Mouse (Mus musculus): ENCODE results near the gene G3bp1.
A peak's percentile ranks its signal among the peaks of the same experiment; 100 is the strongest.

The G3bp1 gene

DNA sequence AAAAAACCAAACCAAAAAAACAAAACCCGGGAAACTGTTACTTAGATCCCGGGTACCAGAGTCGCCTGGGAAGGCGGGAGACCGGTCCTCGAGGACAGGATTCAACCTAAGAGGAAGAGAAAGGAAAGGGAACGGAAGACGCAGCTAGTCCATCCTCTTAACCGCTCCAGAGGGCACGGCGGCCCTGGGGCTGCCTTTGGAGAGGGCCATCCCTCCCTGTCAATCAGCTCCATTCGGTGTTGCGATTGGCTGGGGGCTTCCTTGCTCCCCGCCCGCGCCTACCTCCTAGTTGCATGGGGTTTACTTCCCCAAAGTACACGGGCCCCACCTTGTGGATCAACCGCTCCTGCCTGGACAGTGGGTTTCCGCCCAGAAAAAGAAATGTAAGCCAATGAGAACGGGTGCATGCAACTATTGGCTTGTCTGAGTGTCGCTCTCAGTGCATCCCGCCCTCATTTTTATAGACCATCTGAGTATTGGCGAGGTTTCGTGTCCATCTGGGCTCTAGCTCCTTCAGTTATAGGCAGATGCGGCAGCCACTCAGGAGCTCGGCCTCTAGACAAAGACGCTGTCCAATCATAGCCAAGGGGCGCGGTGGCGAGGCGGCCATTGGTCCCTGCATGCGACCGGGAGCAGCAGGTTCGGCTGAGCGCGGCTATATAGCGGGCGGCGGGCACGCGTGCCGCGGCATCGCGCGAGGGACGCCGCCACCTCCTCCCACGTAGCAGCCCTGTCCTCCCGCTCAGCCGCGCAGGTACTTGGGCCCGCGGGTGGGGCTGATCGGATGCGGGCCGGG is at the start of gene G3bp1:
Gene G3bp1, plus strand, starts transcription at position 638 of the 796 bp plus-strand sequence.
- DNase-seq (ENCODE audit: low read depth, low spot score): peak; percentile 100

DNA sequence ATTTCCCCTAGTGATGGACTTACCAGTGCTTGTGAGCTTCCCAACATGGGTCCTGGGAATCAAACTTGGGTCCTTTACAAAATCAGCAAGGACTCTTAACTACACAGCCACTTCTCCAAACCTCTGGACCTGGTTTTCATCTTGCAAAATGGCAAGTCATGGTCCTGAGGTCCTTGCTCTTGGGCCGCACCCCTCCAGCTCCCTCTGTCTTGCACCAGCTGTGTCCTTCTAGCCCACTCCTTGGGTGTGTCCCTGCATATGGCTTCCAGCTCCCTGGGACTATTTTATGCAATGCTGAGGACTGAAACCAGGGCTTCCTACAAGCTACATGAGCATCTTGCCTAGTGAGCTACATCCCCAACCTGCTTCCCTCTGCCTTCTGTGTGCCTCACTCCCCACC is 46.5 kb upstream of the G3bp1 start, which contains the start of gene Sparc:
Gene Sparc, minus strand, starts transcription at position 206 of the 400 bp plus-strand sequence.
- DNase-seq (ENCODE audit: low read depth, low spot score): no peak

DNA sequence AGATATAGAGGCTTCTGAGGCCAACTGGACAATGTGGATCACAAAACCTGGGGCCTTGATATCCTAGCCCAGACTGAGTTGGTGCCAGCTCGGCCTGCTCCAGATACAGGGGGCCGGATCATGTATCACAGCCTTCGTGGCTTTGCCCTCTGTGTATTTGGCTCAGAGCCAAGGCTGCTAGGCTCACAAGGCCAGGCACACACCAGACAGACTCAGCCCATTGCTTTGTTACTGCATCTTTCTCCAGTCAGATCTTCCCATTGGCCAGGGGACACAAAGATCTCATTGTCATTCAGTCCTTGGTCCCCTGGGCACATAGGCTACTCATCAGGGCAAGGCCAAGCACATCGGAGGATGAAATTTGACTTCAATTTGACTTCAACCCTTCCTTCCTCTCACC is 45.7 kb upstream of the G3bp1 start:
- no peak for DNase-seq (ENCODE audit: low read depth, low spot score)

DNA sequence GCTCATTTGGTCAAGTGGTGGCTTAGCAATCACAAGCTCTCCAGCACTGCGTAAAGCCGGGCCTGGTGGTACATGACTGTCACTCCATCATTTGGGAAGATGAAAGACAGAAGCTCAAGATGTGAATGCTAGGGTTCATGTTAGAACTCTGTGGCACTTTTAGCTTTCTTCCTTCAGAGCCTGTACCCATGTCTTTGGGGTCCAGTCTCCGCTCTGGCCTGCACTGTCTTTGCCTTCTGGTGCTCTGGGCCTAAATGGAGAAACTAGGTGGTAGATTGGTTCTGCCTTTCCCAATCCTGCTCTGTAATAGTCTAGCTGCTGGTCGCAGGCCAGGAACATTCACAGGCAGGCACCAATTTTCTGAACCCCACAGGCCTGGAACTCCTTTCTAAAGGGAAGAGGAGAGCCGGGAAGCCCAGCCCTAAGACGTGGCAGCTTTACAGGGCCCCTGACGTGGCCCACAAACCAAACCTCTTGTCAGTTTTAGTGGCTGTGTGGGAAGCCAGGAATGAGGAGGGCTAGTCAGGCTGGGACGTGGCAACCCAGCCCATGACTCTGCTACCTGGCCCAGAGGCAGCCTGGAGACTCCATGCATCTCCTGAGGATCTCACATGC is 44.6 kb upstream of the G3bp1 start:
- no peak for DNase-seq (ENCODE audit: low read depth, low spot score)

DNA sequence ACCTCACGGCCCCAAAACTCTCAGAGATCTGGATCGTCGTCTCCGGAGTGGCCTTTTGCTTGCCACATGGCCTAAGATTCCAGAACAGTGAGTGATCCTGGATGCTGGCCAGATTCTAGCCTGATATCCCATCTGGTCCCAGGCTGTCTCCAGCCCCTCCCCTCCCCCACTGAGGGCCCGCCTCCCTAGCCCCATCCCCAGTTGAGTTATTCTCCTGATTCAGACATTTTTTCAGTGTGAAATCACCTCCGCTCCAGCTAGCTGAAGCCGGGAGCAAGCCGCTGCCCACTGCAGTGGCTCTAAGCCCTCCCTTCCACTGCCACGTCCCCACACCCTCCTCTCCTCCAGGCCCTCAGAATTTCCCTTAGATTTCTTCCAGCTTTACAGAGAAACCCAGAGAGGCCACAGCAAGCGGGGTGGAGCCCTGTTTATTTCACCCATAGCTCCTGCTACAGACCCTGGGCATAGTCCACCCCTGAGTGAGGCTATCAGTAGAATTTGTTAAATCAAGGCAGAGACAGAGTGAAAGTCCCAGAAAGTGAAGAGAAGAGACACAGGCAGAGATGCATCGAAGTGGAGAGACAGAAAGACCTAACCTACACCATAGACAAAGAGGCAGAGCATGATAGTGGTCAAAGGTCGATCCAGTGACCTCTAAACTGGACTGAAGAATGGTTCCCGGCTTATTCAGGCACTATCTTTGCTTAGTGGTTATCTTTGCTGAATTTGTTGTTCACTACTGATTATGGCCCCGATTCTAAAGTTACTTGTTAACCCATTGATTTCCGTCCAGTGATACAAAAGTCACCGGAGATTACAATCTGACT is 41.1 kb upstream of the G3bp1 start:
- no peak for DNase-seq (ENCODE audit: low read depth, low spot score)

DNA sequence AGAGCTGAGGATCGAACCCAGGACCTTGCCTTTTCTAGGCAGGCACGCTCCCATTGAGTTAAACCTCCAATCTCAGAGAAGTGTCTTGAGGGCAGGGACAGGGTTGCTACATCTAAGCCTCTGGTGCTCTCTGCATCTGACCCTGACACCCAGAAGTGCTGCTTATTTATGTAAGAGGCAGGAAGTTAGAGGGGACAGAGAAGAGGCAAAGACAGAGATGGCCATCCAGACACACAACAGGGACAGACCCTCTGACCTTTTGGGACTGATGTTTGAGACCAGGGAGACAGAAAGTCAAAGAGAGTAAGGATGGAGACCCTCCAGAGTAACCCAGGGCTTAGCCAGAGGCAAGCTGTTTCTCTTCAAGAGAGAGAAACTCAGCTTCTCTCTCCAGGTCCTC is 39.5 kb upstream of the G3bp1 start:
- DNase-seq (ENCODE audit: low read depth, low spot score): no peak

DNA sequence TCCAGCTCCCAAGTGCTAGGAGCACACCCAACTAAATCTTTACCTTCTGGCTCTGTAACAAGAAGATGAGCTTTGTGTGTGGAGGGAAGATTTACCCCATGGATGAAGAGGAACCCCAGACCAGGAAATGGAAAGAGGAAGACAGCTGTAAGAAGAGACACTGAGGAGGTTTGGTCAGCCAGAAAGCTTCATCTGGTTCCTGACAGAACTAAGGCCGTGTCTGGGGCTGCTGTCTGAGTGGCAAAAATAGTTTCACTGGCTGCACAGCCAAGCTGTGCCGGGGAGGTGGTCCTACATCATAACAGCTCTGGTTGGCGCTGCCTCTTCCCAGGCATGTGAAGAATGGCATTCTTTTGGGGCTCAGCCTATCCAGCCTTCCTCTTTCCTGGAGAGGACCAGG is 36.5 kb upstream of the G3bp1 start:
- DNase-seq (ENCODE audit: low read depth, low spot score): no peak

DNA sequence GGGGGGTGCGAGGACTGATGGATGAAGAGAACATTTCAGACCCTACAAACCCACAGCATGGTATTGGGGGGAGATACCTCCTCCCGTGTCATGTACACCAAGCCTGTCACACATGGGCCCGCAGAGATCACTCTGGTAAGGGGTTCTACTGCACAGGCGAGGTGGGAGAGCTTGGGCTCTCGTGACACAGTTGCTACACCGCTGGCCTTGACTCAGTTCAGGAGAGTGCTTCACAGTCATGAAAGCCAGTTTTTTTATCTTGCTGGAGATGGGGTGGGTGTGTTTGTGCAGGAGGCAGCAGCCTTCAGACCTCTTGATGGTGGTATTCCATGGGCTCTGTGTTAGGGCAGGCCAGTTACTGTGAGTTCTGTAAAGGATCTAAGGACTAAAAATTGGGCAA is 33.4 kb upstream of the G3bp1 start:
- DNase-seq (ENCODE audit: low read depth, low spot score): no peak

DNA sequence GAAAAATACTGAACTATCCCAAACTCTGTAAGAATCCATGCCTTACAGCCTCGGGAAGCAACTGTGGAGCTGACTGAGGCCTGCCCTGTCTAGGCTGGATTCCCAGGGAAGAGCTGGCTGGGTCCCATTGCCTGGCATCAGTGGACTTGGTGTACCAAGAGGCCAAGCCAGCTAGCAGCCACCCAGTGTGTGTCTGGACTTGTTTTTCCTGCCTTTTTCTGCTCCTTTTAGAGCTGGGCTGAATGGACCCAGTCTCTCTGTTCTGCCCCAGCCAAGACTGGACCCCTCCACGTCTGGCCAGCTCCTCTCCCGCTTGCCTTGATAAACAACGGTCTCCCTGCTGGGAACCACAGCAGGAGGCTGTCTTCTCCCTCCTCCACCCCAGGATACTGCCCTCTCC is 31.5 kb upstream of the G3bp1 start:
- DNase-seq (ENCODE audit: low read depth, low spot score): no peak

DNA sequence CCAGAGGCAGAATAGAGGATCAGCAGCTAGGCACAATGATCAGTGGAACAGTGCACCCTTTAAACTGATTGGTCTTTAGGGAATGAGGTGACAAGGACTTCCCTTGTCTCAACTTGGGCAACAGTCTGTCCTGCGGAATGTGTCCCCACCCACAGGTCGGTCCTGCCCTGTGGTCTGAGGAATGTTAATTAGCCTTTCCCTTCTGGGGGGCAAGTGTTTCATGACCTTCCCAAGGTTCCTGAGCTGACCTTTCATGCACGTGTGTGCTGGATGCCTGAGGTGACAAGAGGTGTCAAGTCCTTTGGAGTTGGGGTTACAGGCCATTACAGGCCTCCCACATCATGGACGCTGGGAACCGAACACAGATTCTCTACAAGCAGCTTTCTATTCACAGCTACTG is 29.8 kb upstream of the G3bp1 start:
- no peak for DNase-seq (ENCODE audit: low read depth, low spot score)

DNA sequence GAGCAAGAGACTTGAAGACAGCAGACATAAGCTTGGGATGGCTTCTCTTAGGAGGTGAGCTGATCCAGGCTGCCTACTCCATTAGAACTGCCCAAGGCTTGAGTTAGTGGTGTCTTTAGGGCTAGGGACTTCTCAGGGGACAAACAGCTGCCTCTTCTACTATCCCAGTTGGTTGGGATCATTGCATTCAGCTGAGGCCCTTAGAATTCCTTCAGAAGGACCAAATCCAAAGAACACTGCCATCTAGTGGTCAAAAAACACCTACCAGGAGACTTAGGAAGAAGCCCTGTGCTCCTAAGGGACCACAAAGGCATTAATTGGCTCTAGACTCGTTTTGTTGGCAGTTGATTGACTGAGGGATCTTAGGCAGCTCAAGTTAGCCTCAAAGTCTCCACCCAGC is 24.7 kb upstream of the G3bp1 start:
- no peak for DNase-seq (ENCODE audit: low read depth, low spot score)

DNA sequence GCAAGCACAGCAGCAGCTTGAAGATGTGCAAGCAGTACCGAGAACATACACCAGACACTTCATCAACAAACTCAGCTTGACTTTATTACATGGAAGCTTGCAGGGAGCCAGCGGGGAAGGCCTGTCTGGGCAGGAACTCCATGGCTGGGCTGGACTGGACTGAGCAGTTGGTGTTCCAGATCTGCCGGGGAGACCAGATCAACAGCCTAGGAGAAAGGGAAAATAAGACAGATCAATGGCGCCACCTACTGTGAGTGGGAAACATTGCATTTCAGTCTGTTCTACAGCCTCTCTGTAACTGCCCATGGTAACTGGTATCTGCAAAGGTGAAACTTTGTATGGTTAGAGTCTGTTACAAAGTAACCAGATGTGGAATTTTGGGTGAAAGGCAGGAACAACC is 22.9 kb upstream of the G3bp1 start:
- DNase-seq (ENCODE audit: low read depth, low spot score): no peak

DNA sequence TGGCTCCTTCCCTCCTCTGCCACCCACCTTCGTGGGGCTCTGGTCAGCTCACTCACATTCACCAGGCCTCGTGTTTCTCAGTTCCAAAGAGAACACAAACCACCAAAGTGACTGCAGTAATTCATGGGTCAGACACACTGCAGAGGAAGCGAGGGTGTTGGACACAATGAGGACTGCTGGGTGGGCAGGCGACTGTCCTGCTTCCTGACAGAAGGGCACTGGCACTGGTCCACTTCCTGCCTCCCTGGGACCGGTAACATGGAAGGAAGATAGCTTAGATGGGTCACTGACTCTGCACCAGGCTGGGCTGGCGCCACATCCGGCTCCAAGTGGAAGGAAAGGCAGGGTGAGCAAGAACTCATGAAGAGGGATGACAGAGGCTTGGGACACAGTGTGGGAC is 20.0 kb upstream of the G3bp1 start:
- DNase-seq (ENCODE audit: low read depth, low spot score): no peak

DNA sequence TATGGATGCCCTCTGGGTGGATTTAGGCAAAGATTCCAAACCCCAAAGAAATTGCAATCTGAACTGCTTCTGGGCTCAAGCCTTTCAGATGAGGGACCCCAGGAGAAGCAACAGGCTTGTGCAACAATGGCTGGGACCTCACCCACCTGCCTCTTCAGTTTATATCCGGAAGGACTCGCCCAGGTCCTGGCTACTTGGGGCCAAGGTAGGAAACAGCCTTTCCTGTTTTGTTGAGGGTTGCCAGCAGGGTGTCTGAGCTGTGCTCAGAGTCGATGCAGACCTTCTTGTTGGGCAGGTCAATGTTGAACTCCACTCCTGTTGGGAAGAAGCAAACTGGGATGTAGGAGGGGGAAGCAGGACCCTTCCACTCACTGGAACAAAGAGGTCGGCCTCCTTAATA is 19.2 kb upstream of the G3bp1 start:
- DNase-seq (ENCODE audit: low read depth, low spot score): no peak

DNA sequence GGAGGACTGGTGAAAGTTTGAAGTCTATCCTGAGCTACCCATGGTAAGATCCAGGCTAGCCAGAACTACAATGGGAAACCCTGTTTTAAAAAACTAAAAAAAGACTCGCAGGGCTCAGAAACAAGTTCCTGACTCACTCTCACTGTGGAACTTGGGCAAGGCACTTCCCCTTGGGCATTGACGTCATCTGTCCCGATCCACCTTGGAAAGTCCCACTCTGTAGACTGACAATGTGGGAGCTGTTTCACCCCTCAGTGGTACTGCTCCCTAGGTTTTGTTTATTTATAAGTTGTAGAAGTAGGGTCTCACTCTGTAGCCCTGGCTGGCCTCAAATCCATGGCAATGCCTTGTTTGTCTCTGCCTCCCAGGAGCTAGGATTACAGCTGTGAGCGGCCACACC is 15.8 kb upstream of the G3bp1 start:
- no peak for DNase-seq (ENCODE audit: low read depth, low spot score)

DNA sequence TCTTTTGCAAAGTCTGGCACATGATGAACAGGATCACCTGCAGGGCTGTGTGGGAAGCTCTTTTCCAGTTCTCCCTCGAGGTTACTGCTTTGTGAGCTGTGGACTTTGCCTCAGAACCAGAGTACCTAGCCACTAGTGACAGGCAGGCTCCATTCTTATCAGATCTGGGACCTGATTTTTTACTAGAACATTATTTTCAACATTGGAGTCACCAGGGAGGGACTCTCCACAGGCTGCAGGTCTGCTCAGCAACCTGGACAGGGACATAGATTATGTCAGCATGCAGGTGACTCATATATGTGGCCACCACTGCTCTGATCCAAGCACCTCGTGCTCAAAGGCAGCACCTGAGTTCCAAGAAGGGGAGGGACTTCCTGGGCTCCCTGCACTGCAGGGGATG is 14.3 kb upstream of the G3bp1 start:
- DNase-seq (ENCODE audit: low read depth, low spot score): no peak

DNA sequence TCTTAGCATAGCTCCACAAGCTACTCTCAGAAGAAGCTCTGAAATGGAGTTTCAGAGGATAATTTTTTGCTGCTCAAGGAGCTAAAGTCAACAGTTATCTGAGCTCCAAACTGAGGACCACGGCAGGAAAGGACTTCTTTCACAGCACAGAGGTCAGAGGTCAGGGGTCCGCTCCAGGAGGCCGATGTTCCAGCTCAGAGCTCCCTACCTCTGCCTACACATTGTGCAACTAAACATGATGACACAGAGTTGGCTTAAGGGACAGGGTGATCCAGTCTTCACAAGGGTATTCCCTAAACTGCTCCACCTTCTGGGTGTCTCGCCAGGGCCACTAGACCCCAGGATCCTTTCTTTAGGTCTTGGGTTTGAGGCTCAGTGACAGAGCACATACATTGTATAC is 11.0 kb upstream of the G3bp1 start:
- DNase-seq (ENCODE audit: low read depth, low spot score): no peak

DNA sequence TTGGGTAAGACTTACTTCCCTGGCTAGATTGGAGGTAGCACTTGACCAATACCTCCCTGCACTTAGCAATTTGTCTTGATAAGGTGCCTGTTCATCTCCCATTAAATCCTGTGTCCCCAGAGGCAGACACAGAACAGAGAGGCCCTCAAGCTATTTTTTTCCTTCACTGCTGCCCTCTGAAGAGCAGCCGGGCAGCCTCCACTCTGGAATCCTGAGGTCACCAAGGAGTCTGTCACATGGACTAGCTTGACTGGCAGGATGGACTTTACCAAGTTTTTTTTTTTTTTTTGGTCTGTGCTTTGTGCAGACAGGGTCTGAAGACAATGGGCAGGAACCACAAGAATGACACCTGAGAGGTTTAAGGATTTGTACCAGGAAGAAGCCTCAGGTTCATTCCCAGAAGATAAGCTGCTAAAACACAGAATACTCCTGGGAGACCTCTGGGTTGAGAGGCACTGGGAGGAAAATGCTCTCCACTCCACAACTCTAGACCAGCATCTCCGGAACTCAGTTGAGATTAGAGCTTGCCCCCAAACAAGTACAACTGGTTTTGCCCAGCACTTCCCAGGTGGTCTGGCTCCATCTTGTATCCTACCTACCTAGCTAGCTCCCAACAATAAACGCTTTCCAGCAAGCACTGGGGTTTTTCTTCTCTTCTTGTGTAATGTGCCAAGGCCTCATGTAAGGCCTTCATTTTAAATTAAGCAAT is 9.5 kb upstream of the G3bp1 start:
- no peak for DNase-seq (ENCODE audit: low read depth, low spot score)

DNA sequence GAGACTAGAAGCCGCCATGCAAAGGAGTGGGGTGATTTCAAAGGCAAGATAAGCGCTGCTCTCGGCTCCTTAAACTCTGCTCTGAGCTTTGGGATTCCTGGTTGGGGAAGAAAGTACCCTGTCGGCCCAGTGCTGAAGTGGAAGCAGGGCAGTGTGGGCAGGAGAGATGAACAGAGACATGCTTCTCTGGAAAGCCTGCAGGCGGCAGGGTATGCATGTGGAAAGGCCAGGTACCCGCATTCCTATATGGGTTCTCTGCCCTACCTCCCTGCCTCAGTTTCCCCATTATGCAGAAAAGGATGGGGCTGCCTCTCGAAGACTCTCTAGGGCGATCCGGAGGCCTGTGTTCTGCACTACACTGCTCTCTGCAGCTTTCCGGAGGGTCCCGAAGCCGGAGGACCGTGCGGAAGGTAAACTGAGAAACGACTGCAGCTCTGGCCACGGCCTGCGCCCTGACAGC is 8.9 kb upstream of the G3bp1 start:
- no peak for DNase-seq (ENCODE audit: low read depth, low spot score)

DNA sequence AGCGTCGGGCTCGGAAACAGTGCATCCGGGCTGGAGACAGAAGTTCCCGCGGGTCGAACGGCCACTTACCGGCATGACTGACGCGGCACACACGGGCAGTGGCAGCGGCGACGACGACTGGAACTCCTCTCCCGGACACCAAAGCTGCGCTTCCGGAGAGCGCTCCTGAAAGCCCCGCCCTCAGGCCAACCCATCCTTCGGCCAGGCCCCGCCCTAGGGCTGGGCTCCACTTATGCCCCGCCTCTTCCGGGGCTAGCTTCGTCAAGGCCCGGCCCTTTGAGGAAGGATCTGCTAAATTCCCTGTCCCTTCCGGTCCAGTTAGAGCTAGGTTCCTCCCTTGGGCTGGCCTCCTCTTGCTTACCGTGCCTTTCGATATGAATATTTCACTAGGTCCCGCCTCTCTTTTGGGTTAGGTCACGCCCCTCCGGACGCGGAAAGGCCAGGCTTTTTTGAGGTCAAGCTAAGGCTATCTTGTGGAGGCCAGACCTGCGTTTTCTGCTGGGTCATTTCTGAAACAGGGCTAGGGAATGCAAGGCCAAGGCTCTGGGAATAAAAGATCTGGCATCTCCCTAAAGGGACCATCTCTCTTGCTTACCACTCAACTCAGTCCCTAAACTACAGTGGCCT is 8.4 kb upstream of the G3bp1 start, which contains the start of gene Atox1:
Gene Atox1, minus strand, starts transcription at position 221 of the 627 bp plus-strand sequence.
- DNase-seq (ENCODE audit: low read depth, low spot score): peak; percentile 91

DNA sequence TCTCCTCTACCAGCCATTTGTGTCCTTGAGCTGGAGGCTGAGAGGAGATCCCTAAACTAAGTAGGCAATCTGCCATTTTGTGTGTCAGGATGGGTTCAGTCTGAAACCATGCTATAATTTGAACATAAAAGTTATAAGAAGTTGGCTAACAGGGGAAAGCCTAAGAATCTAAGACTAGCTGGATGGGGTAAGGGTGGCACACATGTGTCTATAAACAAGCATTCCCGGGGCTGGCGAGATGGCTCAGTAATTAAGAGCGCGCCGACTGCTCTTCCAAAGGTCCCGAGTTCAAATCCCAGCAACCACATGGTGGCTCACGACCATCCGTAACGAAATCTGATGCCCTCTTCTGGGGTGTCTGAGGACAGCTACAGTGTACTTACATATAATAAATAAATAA is 7.3 kb upstream of the G3bp1 start:
- DNase-seq (ENCODE audit: low read depth, low spot score): no peak
